Mouse (Mus musculus) embryo, embryonic 10 days (tissue): Measurements from ENCODE around the gene Spns1.
"Not testable (repeated sequence)": the region's sequence is repeated elsewhere in the genome, so short reads cannot be mapped to it uniquely, and the experiment has no call there.

Experiments
- DNase-seq: peaks from one replicate; pipeline ENCODE4 v3.0.0-alpha.2; 2015; ENCODE audit warnings: low spot score

The Spns1 gene

GRCm38 (mm10) chr7:126338906-126339305, 38.3 kb downstream of the Spns1 start:
- DNase-seq = no peak

GRCm38 (mm10) chr7:126335556-126335955, 41.7 kb downstream of the Spns1 start:
- no peak for DNase-seq

GRCm38 (mm10) chr7:126332691-126333090, 44.6 kb downstream of the Spns1 start:
- no peak for DNase-seq

GRCm38 (mm10) chr7:126330693-126331092, 46.6 kb downstream of the Spns1 start:
- DNase-seq = no peak

- no peak for DNase-seq
These were observed 47.2 kb downstream of the Spns1 start for GRCm38 (mm10) chr7:126329907-126330645.

GRCm38 (mm10) chr7:126328848-126329247, 48.4 kb downstream of the Spns1 start:
- not testable (repeated sequence) for DNase-seq

GRCm38 (mm10) chr7:126325576-126326273, 51.5 kb downstream of the Spns1 start:
- DNase-seq = not testable (repeated sequence)

GRCm38 (mm10) chr7:126324791-126325190, 52.5 kb downstream of the Spns1 start:
- peak; percentile 36 for DNase-seq

- peak; percentile 90 for DNase-seq
These were observed 53.5 kb downstream of the Spns1 start for GRCm38 (mm10) chr7:126323729-126324128.
